Mouse (Mus musculus): ENCODE results near the gene Heatr3.

DNA sequence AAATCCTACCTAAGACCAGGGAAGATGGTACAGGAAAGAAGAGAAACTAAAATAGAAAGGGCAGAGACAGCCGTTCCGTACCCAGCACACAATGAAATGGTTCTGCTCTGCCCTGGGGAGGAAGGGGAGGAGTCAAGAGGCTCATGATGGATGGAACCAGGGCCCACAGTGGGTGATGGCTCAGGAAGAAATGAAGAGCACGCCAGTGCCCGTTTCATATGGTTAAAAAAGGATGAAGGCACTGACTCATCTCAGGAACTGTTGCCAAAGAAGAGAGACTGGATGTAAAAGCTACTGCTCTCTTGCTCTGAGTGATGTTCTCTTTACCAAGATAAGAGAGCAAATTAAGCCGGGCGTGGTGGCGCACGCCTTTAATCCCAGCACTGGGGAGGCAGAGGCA is 39.6 kb downstream of the Heatr3 start:
- TF ChIP-seq CTCF (IDR thresholded peaks at IDR 0.05; ENCODE audit: insufficient read depth, low read length), result no peak
- no peak for TF ChIP-seq POLR2A (IDR thresholded peaks at IDR 0.05; ENCODE audit: borderline replicate concordance, extremely low read depth, low read depth, low read length)
